Mouse (Mus musculus) cortical plate, adult 2 months (tissue): Measurements from ENCODE around the gene Col4a3bp.

Experiments used
- CTCF ChIP-seq: fragments of 200-500 bp; IDR thresholded peaks from 2 replicates; pipeline ENCODE4 v1.5.1; 2011; ENCODE audit warnings: mild to moderate bottlenecking, control low read depth, low read length; ENCODE audit not compliant: insufficient read depth; ENCODE audit errors: extremely low read depth
- POLR2A ChIP-seq: fragments of 200-500 bp; IDR thresholded peaks from 2 replicates; pipeline ENCODE4 v1.6.1; 2011; ENCODE audit warnings: mild to moderate bottlenecking, low read length, control low read depth; ENCODE audit not compliant: insufficient read depth; ENCODE audit errors: extremely low read depth

DNA sequence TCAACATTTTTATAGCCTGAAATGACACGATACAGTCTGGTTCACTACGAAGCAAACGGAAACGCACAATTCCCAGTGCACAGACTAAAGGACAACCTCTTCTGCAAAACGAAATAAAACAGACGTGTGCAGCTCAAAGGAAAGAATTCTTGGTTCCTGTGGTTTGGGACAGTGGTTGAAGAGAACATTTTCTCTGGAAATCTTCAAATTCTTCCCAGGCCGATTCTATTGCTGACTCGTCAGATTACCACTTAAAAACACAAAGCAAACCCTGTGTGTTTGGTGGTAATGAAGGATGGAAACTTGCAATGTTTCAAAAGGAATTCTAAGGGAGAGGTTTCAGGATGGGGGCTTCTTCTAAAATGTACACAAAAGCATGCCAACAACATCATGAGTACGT, 12.4 kb upstream of the Col4a3bp start:
- TF ChIP-seq CTCF, result no peak
- TF ChIP-seq POLR2A, result no peak
